Mouse (Mus musculus): ENCODE results near the gene Zmpste24. TPM values are rescaled to one million over a fixed set of nuclear protein-coding genes. Genes with fewer than 3 reads are reported as not detected.
"Not testable (repeated sequence)": the region's sequence is repeated elsewhere in the genome, so short reads cannot be mapped to it uniquely, and the experiment has no call there.

Gene Zmpste24
- polyA plus RNA-seq, 1 experiment from 2014 or later, result 25.2 TPM

- H3K4me2 ChIP-seq (replicated peaks; ENCODE audit: low read depth, low read length), result no peak overlapping the region
- WGBS, result 89% methylated on average over 4 of the region's 4 CpGs
- peaks cover 28% of the 10 kb centered on the region for H3K36me3 ChIP-seq (ENCODE audit: control insufficient read depth, insufficient read depth, low read length)
Measured at GRCm38 (mm10) chr4:121074250-121074649, 23.8 kb downstream of the Zmpste24 start.

GRCm38 (mm10) chr4:121065336-121065735 lies 32.7 kb downstream of the Zmpste24 start:
- WGBS, result 76% methylated on average over 2 of the region's 2 CpGs
- no peak overlapping the region for H3K4me2 ChIP-seq (replicated peaks; ENCODE audit: low read depth, low read length)
- H3K9ac ChIP-seq (replicated peaks; ENCODE audit: low read depth, low read length), result no peak overlapping the region
- H3K4me1 ChIP-seq (ENCODE audit: control insufficient read depth, insufficient read depth, low read length), result no peaks in the 10 kb centered on the region
- H3K4me3 ChIP-seq (ENCODE audit: low read depth, low read length), result no peak overlapping the region
- no peaks in the 10 kb centered on the region for H3K27me3 ChIP-seq (ENCODE audit: control insufficient read depth, insufficient read depth, low read length)
- peaks cover 22% of the 10 kb centered on the region for H3K36me3 ChIP-seq (ENCODE audit: control insufficient read depth, insufficient read depth, low read length)
- H3K27ac ChIP-seq (ENCODE audit: low read length), result no peak overlapping the region
- ATAC-seq (ENCODE audit: insufficient number of reproducible peaks, insufficient read depth, low FRiP score, low read depth), result no peak
- no peaks in the 10 kb centered on the region for H3K9me3 ChIP-seq (ENCODE audit: control insufficient read depth, low read depth, low read length)

More at GRCm38 (mm10) chr4:121074250-121074649, 23.8 kb downstream of the Zmpste24 start:
- no peak for ATAC-seq (ENCODE audit: insufficient number of reproducible peaks, insufficient read depth, low FRiP score, low read depth)
- Histone ChIP-seq H3K9ac (replicated peaks; ENCODE audit: low read depth, low read length) (no peak overlapping the region), H3K27me3 (ENCODE audit: control insufficient read depth, insufficient read depth, low read length) (no peaks in the 10 kb centered on the region), H3K4me3 (ENCODE audit: low read depth, low read length) (no peak overlapping the region), H3K27ac (ENCODE audit: low read length) (no peak overlapping the region), H3K4me1 (ENCODE audit: control insufficient read depth, insufficient read depth, low read length) (no peaks in the 10 kb centered on the region), H3K9me3 (ENCODE audit: control insufficient read depth, low read depth, low read length) (no peaks in the 10 kb centered on the region)

- ATAC-seq (ENCODE audit: insufficient number of reproducible peaks, insufficient read depth, low FRiP score, low read depth); H3K36me3 ChIP-seq (ENCODE audit: control insufficient read depth, insufficient read depth, low read length); H3K4me1 ChIP-seq (ENCODE audit: control insufficient read depth, insufficient read depth, low read length); H3K9ac ChIP-seq (replicated peaks; ENCODE audit: low read depth, low read length); H3K27me3 ChIP-seq (ENCODE audit: control insufficient read depth, insufficient read depth, low read length); H3K27ac ChIP-seq (ENCODE audit: low read length); H3K9me3 ChIP-seq (ENCODE audit: control insufficient read depth, low read depth, low read length); H3K4me3 ChIP-seq (ENCODE audit: low read depth, low read length); H3K4me2 ChIP-seq (replicated peaks; ENCODE audit: low read depth, low read length): not testable (repeated sequence)
- 84% methylated on average over 10 of the region's 10 CpGs for WGBS
Measured at GRCm38 (mm10) chr4:121059218-121059617, 38.8 kb downstream of the Zmpste24 start.

- WGBS, result 64% methylated on average over 2 of the region's 2 CpGs
- no peak for ATAC-seq (ENCODE audit: insufficient number of reproducible peaks, insufficient read depth, low FRiP score, low read depth)
Measured at GRCm38 (mm10) chr4:121057032-121057431, 41.0 kb downstream of the Zmpste24 start.

GRCm38 (mm10) chr4:121056342-121056741 lies 41.7 kb downstream of the Zmpste24 start:
- no peak for ATAC-seq (ENCODE audit: insufficient number of reproducible peaks, insufficient read depth, low FRiP score, low read depth)
- no peaks in the 10 kb centered on the region for H3K4me1 ChIP-seq (ENCODE audit: control insufficient read depth, insufficient read depth, low read length)
- 57% methylated on average over 3 of the region's 3 CpGs for WGBS

More at GRCm38 (mm10) chr4:121057032-121057431, 41.0 kb downstream of the Zmpste24 start:
- no peaks in the 10 kb centered on the region for H3K4me1 ChIP-seq (ENCODE audit: control insufficient read depth, insufficient read depth, low read length)
- peaks cover 5% of the 10 kb centered on the region; the same call in 1 of the 2 replicates for H3K36me3 ChIP-seq (ENCODE audit: control insufficient read depth, insufficient read depth, low read length)
- H3K27ac ChIP-seq (ENCODE audit: low read length), result no peak overlapping the region
- H3K9ac ChIP-seq (replicated peaks; ENCODE audit: low read depth, low read length), result no peak overlapping the region
- no peaks in the 10 kb centered on the region for H3K9me3 ChIP-seq (ENCODE audit: control insufficient read depth, low read depth, low read length)
- H3K4me3 ChIP-seq (ENCODE audit: low read depth, low read length), result no peak overlapping the region
- no peak overlapping the region for H3K4me2 ChIP-seq (replicated peaks; ENCODE audit: low read depth, low read length)
- H3K27me3 ChIP-seq (ENCODE audit: control insufficient read depth, insufficient read depth, low read length), result no peaks in the 10 kb centered on the region

GRCm38 (mm10) chr4:121052454-121053323 lies 45.4 kb downstream of the Zmpste24 start:
- H3K4me3 ChIP-seq (ENCODE audit: low read depth, low read length), result 0 out of 2 replicates have a peak overlapping the region, but pooled peaks have one; percentile 3
- H3K4me2 ChIP-seq (replicated peaks; ENCODE audit: low read depth, low read length), result peak overlapping the region; percentile 26
- WGBS, result 14% methylated on average over 35 of the region's 35 CpGs

More at GRCm38 (mm10) chr4:121056342-121056741, 41.7 kb downstream of the Zmpste24 start:
- Histone ChIP-seq H3K9me3 (ENCODE audit: control insufficient read depth, low read depth, low read length) (no peaks in the 10 kb centered on the region), H3K27me3 (ENCODE audit: control insufficient read depth, insufficient read depth, low read length) (no peaks in the 10 kb centered on the region), H3K36me3 (ENCODE audit: control insufficient read depth, insufficient read depth, low read length) (peaks cover 5% of the 10 kb centered on the region; the same call in 1 of the 2 replicates), H3K9ac (replicated peaks; ENCODE audit: low read depth, low read length) (no peak overlapping the region), H3K27ac (ENCODE audit: low read length) (no peak overlapping the region), H3K4me2 (replicated peaks; ENCODE audit: low read depth, low read length) (no peak overlapping the region), H3K4me3 (ENCODE audit: low read depth, low read length) (no peak overlapping the region)

GRCm38 (mm10) chr4:121051863-121052262 lies 46.2 kb downstream of the Zmpste24 start:
- no peaks in the 10 kb centered on the region for H3K27me3 ChIP-seq (ENCODE audit: control insufficient read depth, insufficient read depth, low read length)
- H3K4me2 ChIP-seq (replicated peaks; ENCODE audit: low read depth, low read length), result no peak overlapping the region
- H3K4me3 ChIP-seq (ENCODE audit: low read depth, low read length), result no peak overlapping the region
- no peak overlapping the region for H3K27ac ChIP-seq (ENCODE audit: low read length)
- H3K36me3 ChIP-seq (ENCODE audit: control insufficient read depth, insufficient read depth, low read length), result no peaks in the 10 kb centered on the region
- no peak overlapping the region for H3K9ac ChIP-seq (replicated peaks; ENCODE audit: low read depth, low read length)
- no peaks in the 10 kb centered on the region for H3K4me1 ChIP-seq (ENCODE audit: control insufficient read depth, insufficient read depth, low read length)
- 37% methylated on average over 4 of the region's 4 CpGs for WGBS
- H3K9me3 ChIP-seq (ENCODE audit: control insufficient read depth, low read depth, low read length), result no peaks in the 10 kb centered on the region
- ATAC-seq (ENCODE audit: insufficient number of reproducible peaks, insufficient read depth, low FRiP score, low read depth), result no peak

More at GRCm38 (mm10) chr4:121052454-121053323, 45.4 kb downstream of the Zmpste24 start:
- ATAC-seq (ENCODE audit: insufficient number of reproducible peaks, insufficient read depth, low FRiP score, low read depth), result no peak
- no peaks in the 10 kb centered on the region for H3K36me3 ChIP-seq (ENCODE audit: control insufficient read depth, insufficient read depth, low read length)
- H3K27me3 ChIP-seq (ENCODE audit: control insufficient read depth, insufficient read depth, low read length), result no peaks in the 10 kb centered on the region
- no peak overlapping the region for H3K27ac ChIP-seq (ENCODE audit: low read length)
- no peaks in the 10 kb centered on the region for H3K4me1 ChIP-seq (ENCODE audit: control insufficient read depth, insufficient read depth, low read length)
- H3K9ac ChIP-seq (replicated peaks; ENCODE audit: low read depth, low read length), result no peak overlapping the region
- H3K9me3 ChIP-seq (ENCODE audit: control insufficient read depth, low read depth, low read length), result no peaks in the 10 kb centered on the region

GRCm38 (mm10) chr4:121042946-121043345 lies 55.1 kb downstream of the Zmpste24 start:
- H3K9ac ChIP-seq (replicated peaks; ENCODE audit: low read depth, low read length), result no peak overlapping the region
- no peaks in the 10 kb centered on the region; the same call in 1 of the 2 replicates for H3K36me3 ChIP-seq (ENCODE audit: control insufficient read depth, insufficient read depth, low read length)
- no peak overlapping the region for H3K4me2 ChIP-seq (replicated peaks; ENCODE audit: low read depth, low read length)
- no peaks in the 10 kb centered on the region for H3K9me3 ChIP-seq (ENCODE audit: control insufficient read depth, low read depth, low read length)
- peaks cover 17% of the 10 kb centered on the region for H3K4me1 ChIP-seq (ENCODE audit: control insufficient read depth, insufficient read depth, low read length)
- H3K27me3 ChIP-seq (ENCODE audit: control insufficient read depth, insufficient read depth, low read length), result no peaks in the 10 kb centered on the region
- ATAC-seq (ENCODE audit: insufficient number of reproducible peaks, insufficient read depth, low FRiP score, low read depth), result no peak
- no peak overlapping the region for H3K27ac ChIP-seq (ENCODE audit: low read length)
- 75% methylated on average over 3 of the region's 3 CpGs for WGBS
- no peak overlapping the region for H3K4me3 ChIP-seq (ENCODE audit: low read depth, low read length)

Data from stomach, embryonic 14.5 days (tissue).